Mouse (Mus musculus): ENCODE measurements at regions not wholly inside any gene's neighbourhood (a gene's known extent, or its start where the extent isn't known, plus 50 kb on each side); places are given as distances from the start of the nearest gene placed in this dataset.

GRCm38 (mm10) chr9:41801376-41801775, 322.7 kb downstream of the Sorl1 start:
- TF ChIP-seq EP300 (IDR thresholded peaks at IDR 0.05; ENCODE audit: low read depth), result no peak
- no peak for TF ChIP-seq CTCF (IDR thresholded peaks at IDR 0.05; ENCODE audit: low read depth)

All from liver, embryonic 14.5 days (tissue).